Mouse (Mus musculus) embryo, embryonic 11.5 days (tissue): ENCODE measurements around the gene Rmnd5b.
"Not testable (repeated sequence)": the region's sequence is repeated elsewhere in the genome, so short reads cannot be mapped to it uniquely, and the experiment has no call there.

Source experiments
- DNase-seq: peaks from one replicate; pipeline ENCODE4 v3.0.0-alpha.2; 2012; ENCODE audit warnings: low read depth, low spot score

The Rmnd5b gene

GRCm38 (mm10) chr11:51621776-51622175, 13.9 kb downstream of the Rmnd5b start:
- no peak for DNase-seq

- no peak for DNase-seq
Measured at GRCm38 (mm10) chr11:51620084-51620483, 15.6 kb downstream of the Rmnd5b start.

DNA sequence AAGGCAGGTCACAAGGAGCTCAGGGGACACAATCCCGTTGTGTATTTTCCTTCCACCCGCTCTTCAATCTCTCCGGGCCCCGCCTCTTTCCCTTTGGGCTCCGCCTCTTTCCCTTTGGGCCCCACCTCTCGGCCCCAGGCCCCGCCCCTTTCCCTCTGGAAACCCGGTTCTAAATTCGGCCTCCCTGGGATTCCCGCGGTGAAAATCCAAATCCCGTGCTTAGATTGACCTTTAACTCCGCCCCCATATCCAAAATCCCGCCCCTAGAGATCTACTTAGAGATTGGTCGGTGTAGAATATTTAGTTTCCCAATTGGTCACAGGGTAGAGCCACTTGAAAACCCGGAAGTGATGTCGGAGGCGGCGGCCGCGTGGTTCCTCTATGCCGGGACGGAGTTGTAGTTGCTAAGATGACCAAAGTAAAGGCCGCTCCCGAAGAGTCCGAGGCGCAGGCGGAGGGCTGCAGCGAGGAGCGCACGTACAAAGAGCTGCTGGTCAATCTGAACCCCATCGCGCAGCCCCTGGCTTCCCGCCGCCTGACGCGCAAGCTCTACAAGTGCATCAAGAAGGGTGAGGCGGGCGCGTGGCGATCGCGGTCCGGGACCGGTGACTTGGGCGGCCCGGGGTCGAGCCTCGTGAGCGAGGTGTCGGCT, 16.2 kb downstream of the Rmnd5b start, which contains the start of gene Nhp2:
Gene Nhp2 (plus strand): TSS at position 327 of the 652 bp plus-strand sequence.
- peak; percentile 93 for DNase-seq

DNA sequence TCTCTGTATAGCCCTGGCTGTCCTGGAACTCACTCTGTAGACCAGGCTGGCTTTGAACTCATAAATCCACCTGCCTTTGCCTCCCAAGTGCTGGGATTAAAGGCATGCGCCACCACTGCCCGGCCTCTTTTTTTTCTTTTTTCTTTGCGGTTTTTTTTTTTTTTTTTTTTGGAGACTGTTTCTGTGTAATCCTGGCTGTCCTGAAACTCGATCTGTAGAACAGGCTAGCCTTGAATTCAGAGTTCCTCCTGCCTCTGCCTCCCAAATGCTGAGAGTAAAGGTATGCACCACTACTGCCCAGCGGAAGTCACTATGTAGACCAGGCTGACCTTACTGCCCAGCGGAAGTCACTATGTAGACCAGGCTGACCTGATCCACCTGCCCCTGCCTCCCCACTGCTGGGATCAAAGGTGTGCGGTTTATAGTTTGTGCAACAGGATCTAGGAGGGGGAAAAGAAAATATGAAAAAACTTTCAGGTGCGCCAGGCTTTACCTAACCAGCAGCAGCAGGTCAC, 16.7 kb downstream of the Rmnd5b start:
- no peak for DNase-seq

DNA sequence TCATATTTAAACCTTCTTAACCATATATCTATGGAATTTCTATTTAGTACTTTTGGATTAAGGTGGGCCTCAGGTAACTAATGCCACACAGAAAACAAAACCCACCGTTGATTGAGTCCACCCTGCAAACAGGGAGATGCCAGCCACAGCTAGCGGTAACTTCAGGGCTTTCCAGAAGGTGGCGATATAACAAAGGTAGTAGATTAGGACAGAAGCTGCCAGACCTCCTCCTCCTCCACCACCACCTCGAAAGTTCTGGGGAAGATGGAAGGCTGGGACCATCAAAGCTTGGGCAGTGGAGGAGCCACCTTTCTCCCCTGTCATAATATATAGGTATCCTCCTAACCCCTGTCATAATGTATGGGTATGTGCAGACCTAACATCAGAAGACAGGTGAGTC, 18.0 kb downstream of the Rmnd5b start:
- DNase-seq = peak; percentile 43

GRCm38 (mm10) chr11:51616113-51616512, 19.6 kb downstream of the Rmnd5b start:
- not testable (repeated sequence) for DNase-seq

DNA sequence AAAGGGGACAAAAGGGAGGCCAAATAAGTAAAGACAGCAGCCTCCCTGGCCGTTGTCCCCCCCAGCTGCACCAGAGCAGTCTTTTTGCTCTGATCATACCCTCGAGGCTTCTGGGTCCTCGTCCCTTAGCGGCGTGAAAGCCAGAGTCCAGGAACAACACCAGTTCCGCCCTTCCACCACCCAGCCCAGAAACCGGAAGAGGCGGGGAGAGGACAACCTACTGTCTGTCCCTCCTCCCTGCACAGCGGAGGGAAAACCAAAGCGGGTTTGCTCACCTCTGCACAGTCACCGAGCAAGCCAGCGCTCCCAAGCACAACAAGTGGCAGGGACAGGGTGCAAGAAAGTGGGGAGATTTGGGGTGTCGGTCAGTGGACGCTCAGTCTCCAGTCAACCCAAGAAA, 20.1 kb downstream of the Rmnd5b start:
- peak; percentile 53 for DNase-seq

GRCm38 (mm10) chr11:51615129-51615528, 20.6 kb downstream of the Rmnd5b start:
- no peak for DNase-seq

DNA sequence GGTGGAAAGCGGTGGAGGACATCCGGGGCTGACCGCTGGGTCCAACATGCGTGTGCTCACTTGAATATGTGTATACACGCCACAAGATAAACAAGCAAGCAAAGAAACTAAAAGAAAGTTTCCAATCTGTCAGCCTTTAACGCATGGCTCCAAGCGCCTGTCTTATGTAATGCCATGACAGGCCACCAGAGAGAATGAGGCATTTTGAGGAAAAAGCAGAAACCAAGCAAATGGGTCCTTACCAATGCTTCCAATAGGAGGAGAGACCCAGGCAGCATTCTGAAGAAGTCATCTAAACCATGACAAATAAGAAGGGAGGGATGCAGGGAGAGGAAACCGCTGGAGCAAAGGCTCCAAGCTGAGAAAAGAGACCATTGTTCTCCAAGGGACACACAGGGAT, 21.4 kb downstream of the Rmnd5b start:
- DNase-seq = no peak

- not testable (repeated sequence) for DNase-seq
Measured at GRCm38 (mm10) chr11:51609940-51610339, 25.8 kb downstream of the Rmnd5b start.

DNA sequence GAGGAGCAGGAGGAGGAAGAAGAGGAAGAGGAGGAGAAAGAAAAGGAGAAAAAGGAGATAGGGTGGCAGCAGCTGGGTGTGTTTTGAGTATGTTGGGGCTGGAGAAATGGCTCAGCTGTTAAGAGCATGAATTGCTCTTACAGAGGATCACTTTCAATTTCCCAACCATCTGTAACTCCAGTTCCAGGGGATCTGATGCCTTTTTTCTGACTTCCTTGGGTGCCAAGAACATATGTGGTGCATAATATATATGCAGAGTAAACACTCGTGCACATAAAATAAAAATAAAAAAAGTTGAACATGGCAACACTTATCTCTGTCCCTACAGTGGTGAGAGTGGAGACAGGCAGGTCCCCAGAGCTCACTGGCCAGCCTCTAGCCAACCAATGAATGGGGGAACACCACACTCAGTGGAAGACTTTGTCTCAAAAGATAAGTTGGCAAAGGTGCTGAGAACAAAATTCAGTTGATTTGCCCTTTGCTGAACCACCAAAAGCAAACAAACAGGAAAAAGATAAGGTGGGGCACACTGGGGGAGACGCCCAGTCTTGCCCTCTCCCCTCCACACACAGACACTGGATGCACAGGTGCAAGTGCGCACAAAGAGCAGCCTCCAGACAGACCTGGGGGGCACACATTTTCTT, 26.3 kb downstream of the Rmnd5b start:
- DNase-seq = no peak

DNA sequence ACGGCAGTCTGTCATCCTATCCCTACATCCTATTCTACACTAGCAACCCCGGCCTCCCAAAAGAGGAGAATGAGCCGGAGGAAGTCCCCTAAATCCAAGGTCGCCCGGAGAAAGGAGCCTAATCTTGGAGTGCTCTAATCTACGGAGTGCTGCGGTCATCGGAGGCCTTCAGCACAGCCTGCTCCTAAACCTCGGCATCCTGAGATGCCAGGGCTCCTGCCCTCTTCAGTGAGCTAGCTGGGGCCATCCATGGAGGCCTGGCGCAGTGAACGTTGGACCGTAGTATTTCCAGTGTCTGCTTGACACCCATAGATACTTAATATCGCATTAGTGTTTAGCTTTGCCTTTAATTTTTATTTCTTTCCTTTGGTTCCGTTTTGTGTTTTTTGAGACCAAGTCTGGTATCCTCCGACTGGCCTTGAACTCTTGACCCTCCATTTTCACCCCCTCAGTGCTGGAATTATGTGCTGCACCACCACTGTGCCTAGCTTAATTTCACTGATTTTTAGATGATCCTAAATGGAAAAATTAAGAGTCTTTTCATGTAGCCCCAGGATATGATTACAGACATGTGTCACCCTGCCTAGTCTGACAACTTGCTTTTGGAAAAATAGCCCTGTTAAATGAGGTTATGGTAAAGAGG, 28.5 kb downstream of the Rmnd5b start:
- DNase-seq = no peak

GRCm38 (mm10) chr11:51606447-51607095, 29.1 kb downstream of the Rmnd5b start, which contains the start of gene Hnrnpab:
Gene Hnrnpab (minus strand): TSS chr11:51606847.
- DNase-seq = peak; percentile 96

- peak; percentile 70 for DNase-seq
Measured at GRCm38 (mm10) chr11:51605602-51606446, 29.9 kb downstream of the Rmnd5b start.

DNA sequence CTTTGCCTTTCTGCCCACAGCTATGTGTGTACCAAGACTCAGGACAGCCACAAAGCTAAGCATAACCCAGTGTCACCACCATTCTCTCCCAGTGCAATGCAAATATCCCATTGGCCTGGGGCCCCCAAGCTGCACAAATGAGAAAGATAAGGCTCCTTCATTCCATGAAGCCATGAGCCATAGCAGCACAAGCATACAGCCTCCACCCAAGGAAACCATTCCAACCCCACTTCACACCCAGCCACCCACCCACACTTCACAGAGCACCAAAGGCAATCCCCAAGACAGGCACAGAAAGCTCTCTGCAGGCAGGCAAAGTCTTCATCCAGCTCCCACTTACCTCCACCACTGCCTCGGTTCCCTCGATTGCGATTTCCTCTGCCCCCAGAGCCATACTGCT, 33.4 kb downstream of the Rmnd5b start:
- DNase-seq = no peak

DNA sequence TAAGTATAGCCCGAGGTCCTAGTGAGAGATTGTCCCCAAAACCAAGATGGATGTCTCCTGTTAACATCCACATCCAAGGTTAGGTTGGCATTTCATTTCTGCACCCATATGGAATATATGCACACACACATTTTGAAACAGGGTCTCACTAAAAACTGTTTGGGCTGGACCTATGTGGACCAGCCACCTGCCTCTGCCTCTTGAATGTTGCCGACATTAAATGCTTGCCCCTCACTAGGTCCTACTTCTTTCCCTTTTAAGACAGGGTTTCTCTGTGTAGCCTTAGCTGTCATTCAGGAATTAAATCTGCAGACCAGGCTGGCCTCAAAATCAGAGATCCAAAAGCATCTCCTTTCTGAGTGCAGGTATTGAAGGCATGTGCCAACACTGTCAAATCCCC, 38.1 kb downstream of the Rmnd5b start:
- DNase-seq = no peak

DNA sequence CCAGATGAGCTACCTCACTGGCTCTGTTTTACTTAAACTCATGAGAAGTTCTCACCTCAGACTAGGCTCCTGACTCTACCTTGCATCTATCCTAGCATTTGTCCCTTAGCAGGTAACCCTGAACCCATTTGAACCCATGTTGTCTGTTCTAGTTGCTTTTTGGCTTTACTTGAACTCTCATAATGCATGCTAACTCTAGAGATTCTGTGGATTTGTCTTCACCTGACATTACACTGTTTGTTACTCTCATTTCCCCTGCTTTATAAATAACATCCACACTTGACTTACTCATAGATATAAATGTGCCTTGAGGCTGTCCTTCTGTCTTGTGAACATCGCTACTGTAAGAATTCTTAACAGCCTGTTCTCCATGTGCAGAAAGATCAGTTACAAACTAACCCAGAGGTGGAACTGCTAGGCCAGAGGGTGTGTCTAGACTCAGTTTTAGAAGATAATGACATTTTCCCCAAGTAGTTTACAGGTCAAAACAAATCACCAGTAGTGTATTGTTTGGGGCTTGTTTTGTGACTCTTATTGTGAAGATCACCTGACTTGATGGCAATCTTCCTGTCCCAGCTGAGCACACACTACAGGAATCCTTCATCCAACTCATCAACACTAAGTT, 40.1 kb downstream of the Rmnd5b start:
- no peak for DNase-seq

GRCm38 (mm10) chr11:51594715-51595350, 40.9 kb downstream of the Rmnd5b start:
- no peak for DNase-seq

DNA sequence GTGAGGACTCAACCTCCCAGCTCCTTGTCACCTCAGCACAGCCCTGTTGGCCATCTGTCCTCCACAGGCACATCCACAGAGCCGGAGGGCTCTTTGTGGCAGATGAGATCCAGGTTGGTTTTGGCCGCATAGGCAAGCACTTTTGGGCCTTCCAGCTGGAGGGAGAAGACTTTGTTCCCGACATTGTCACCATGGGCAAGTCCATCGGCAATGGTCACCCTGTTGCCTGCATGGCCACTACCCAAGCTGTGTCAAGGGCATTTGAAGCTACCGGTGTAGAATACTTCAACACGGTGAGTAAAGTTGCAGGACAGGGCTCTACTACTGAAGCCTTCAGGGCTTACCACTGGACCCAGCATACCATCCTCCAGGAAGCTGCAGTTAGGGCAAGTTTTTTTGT, 41.8 kb downstream of the Rmnd5b start:
- DNase-seq = no peak

DNA sequence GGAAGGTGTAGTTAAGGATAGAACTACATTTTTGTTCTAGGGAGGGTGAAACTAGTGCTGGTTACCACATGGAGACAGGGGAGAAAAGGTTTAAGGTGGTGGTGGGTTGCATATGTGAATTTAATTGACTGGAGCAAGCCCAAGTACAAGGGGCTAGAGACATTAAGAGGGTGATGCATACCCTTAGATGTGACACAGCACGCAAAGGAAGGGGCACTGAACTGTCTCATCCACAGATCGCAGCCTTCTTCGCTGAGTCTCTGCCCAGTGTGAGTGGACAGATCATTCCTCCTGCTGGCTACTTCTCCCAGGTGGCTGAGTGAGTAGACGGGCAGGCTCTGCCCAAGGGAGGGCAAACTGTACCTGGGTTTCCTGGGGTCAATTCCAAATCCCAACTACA, 42.3 kb downstream of the Rmnd5b start:
- DNase-seq = no peak
